Mouse (Mus musculus): ENCODE results near the gene Mcm3.

DNA sequence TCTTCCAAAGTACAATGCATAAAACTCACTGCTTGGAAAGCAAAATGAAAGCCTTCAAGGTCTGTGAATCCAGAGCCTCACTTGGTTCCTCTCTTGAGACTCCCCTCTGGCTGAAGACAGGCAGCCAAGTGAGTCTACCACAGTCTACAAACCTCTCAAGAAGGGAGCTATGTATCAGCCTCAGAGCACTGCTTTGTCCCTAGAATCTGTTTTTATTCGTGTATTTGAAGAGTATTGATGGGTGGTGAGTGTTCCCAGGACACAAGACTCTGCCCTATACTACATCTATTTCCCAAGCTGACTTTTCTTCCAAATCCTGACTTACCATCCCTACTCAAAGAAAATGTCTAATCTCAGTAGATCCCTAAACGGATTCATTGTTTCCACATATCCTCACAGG lies 41.7 kb downstream of the Mcm3 start:
- TF ChIP-seq CTCF (IDR thresholded peaks at IDR 0.05; ENCODE audit: low read depth) = no peak
- TF ChIP-seq EP300 (IDR thresholded peaks at IDR 0.05; ENCODE audit: low read depth) = no peak
